Mouse (Mus musculus) CH12.LX (cell line): ENCODE results near the gene Nmd3.

ENCODE experiments used
- CTCF ChIP-seq, 2 experiments: IDR thresholded peaks in 1 of 2; conservative IDR thresholded peaks in 1 of 2; 2 replicates each; pipeline ENCODE4 v1.5.1; 2011 to 2012; ENCODE audit warnings: low read depth in 2 of 2, low read length in 2 of 2, improper control_type of control experiment in 1 of 2, inconsistent platforms in 1 of 2, mild to moderate bottlenecking in 1 of 2, moderate library complexity in 1 of 2
- POLR2AphosphoS2 ChIP-seq: IDR thresholded peaks from 2 replicates; pipeline ENCODE4 v1.6.1; 2011; ENCODE audit warnings: low read depth, low read length, improper control_type of control experiment
- USF1 ChIP-seq: IDR thresholded peaks from 2 replicates; pipeline ENCODE4 v1.6.1; 2014; ENCODE audit warnings: low read depth, mild to moderate bottlenecking, inconsistent platforms, low read length, improper control_type of control experiment
- USF2 ChIP-seq: conservative IDR thresholded peaks from 2 replicates; pipeline ENCODE4 v1.6.1; 2011; ENCODE audit warnings: low read depth, low read length, improper control_type of control experiment

GRCm38 (mm10) chr3:69779246-69779796, 57.5 kb downstream of the Nmd3 start:
- TF ChIP-seq POLR2AphosphoS2 (no peak), CTCF (conservative IDR thresholded peaks at IDR 0.05 in 1 of 2, IDR thresholded peaks at IDR 0.05 in 1 of 2; ENCODE audit: low read depth in 2 of 2, low read length in 2 of 2) (no peak), USF2 (no peak), USF1 (no peak)
